8 mouse cellular contexts compared by ENCODE assay signal in genomic region chr11:75587493-75588284, GRCm38 (mm10). TPM values are rescaled to one million over a fixed set of nuclear protein-coding genes. Genes with fewer than 3 reads are reported as not detected.
DNase-seq lines count a peak whose midpoint lies in the region; ATAC-seq lines count a peak whose summit lies in the region.

TSS of gene Pitpna (plus strand) at chr11:75588097.

- H3K27me3 ChIP-seq in hindbrain, embryonic 13.5 days: no peaks in the 10 kb centered on the region

- DNase-seq in NIH3T3 (ENCODE audit: low read depth): peak; percentile 98
- DNase-seq in cerebellum, postnatal 10 days: peak; percentile 98
- peak; percentile 89 to 94 for DNase-seq in frontal cortex, postnatal 14 days (ENCODE audit: low spot score in 2 of 2)
- peak; percentile 90 to 96 for DNase-seq in layer of hippocampus, postnatal 25 days (ENCODE audit: extremely low spot score in 1 of 2, low spot score in 1 of 2)
- peak; percentile 96 for DNase-seq in lung, postnatal 25 days (ENCODE audit: low spot score)
- peak; percentile 95 for DNase-seq in retina, embryonic 14.5 days (ENCODE audit: low spot score)
- DNase-seq in thymus, postnatal 4 days: peak; percentile 98

- peaks cover 39% of the 10 kb centered on the region for H3K4me1 ChIP-seq in hindbrain, embryonic 13.5 days (replicated peaks)

- peak within 1 kb of the TSS; percentile 94 for H3K4me2 ChIP-seq in hindbrain, embryonic 13.5 days

- ATAC-seq in hindbrain, embryonic 13.5 days (ENCODE audit: low FRiP score): peak; percentile 91

- peak within 1 kb of the TSS; percentile 98 for H3K4me3 ChIP-seq in hindbrain, embryonic 13.5 days

- peaks cover 15% of the 10 kb centered on the region for H3K36me3 ChIP-seq in hindbrain, embryonic 13.5 days

- H3K9ac ChIP-seq in hindbrain, embryonic 13.5 days: peak within 1 kb of the TSS; percentile 99

- 6% methylated on average over 49 of the region's 49 CpGs for WGBS in hindbrain, embryonic 13.5 days

- H3K9me3 ChIP-seq in hindbrain, embryonic 13.5 days: no peaks in the 10 kb centered on the region

- H3K27ac ChIP-seq in hindbrain, embryonic 13.5 days: peak within 1 kb of the TSS; percentile 92

RNA-seq across cellular contexts. Expression of gene Pitpna, which starts in this region (rescaled TPM):
- polyA plus RNA-seq in hindbrain, embryonic 13.5 days (2015; fragmentation: Nextera tagmentation; extraction: Ambion mirVana): 94.8 and 101 TPM in 2 replicates
- 100 to 1,000 TPM; 281 to 305 TPM for total RNA-seq in layer of hippocampus, postnatal 25 days (2021)

Comparison
In these comparisons a context has a peak if more than half of its experiments do, and no peak if none do; other contexts are left out.
1. Peak in every context shown above with its lines: DNase-seq, ATAC-seq, H3K4me3 ChIP-seq and H3K27ac ChIP-seq.